21 mouse cellular contexts compared by ENCODE assay signal in the genomic region with DNA sequence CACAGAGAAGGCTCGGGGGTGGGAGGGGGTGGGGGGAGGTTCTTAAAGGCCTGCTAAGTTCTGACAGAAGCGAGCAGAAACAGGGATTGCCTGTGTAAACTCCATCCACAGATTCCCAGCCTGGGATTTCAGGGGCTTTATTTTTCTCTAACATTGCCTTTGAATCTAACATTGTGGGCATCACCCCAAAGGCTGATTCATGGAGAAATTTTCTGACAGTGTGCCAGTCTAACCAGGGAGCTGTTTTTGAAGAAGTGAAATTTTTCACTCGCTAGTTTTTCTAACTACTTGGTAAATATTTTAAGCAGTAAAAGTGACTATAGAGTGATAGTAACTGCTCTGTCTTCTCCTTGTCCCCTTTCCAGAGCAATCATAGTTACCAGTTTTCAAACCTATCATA.
"Had no signal": no experiment of that assay in that cellular context is flagged by ENCODE, and none has a peak within 500 bp of the region (broad histone marks: within the 10 kb centered on the region; RNA-seq: fewer than 3 reads in every experiment).

No protein-coding gene starts in this region.

- H3K4me1 ChIP-seq: kidney, embryonic 15.5 days; limb, embryonic 12.5 days; liver, embryonic 12.5 days; liver, embryonic 15.5 days; lung, embryonic 15.5 days; midbrain, embryonic 13.5 days; neural tube, embryonic 13.5 days had no signal

- ATAC-seq: liver, embryonic 12.5 days; midbrain, embryonic 13.5 days; midbrain, embryonic 16.5 days had no signal

- H3K9ac ChIP-seq: kidney, embryonic 15.5 days; limb, embryonic 12.5 days; liver, embryonic 12.5 days; liver, embryonic 15.5 days; lung, embryonic 15.5 days; midbrain, embryonic 13.5 days; neural tube, embryonic 13.5 days had no signal

- H3K36me3 ChIP-seq: kidney, embryonic 15.5 days; limb, embryonic 12.5 days; liver, embryonic 12.5 days; liver, embryonic 15.5 days; lung, embryonic 15.5 days; midbrain, embryonic 13.5 days; neural tube, embryonic 13.5 days had no signal

- H3K4me2 ChIP-seq: kidney, embryonic 15.5 days; limb, embryonic 12.5 days; liver, embryonic 12.5 days; liver, embryonic 15.5 days; lung, embryonic 15.5 days; midbrain, embryonic 13.5 days; neural tube, embryonic 13.5 days had no signal

- H3K9me3 ChIP-seq: kidney, embryonic 15.5 days; limb, embryonic 12.5 days; liver, embryonic 12.5 days; liver, embryonic 15.5 days; lung, embryonic 15.5 days; midbrain, embryonic 13.5 days; neural tube, embryonic 13.5 days had no signal

- H3K4me3 ChIP-seq: kidney, embryonic 15.5 days; layer of hippocampus, adult 2 months; limb, embryonic 12.5 days; liver, embryonic 12.5 days; liver, embryonic 15.5 days; lung, embryonic 15.5 days; midbrain, embryonic 13.5 days; myocyte; neural tube, embryonic 13.5 days had no signal

- DNase-seq: kidney, adult 11 months; kidney, adult 8-10 months; kidney, postnatal 10 days; kidney, postnatal 4 days; liver; lung, adult 18-20 months; lung, postnatal 14 days; thymus, adult 2 months; thymus, postnatal 14 days; thymus, postnatal 4 days had no signal

- H3K27me3 ChIP-seq: kidney, embryonic 15.5 days; limb, embryonic 12.5 days; liver, embryonic 12.5 days; liver, embryonic 15.5 days; lung, embryonic 15.5 days; midbrain, embryonic 13.5 days; neural tube, embryonic 13.5 days had no signal

- H3K27ac ChIP-seq: kidney, embryonic 15.5 days; layer of hippocampus, adult 2 months; limb, embryonic 12.5 days; liver, embryonic 12.5 days; liver, embryonic 15.5 days; lung, embryonic 15.5 days; macrophage; midbrain, embryonic 13.5 days; neural tube, embryonic 13.5 days had no signal
